Mouse (Mus musculus) small intestine, adult 2 months (tissue): Measurements from ENCODE around the gene 1700125H20Rik. TPM values are rescaled to one million over a fixed set of nuclear protein-coding genes. Genes with fewer than 3 reads are reported as not detected.
"Not testable (repeated sequence)": the region's sequence is repeated elsewhere in the genome, so short reads cannot be mapped to it uniquely, and the experiment has no call there.

Source experiments
- H3K27ac ChIP-seq: fragments of 200-500 bp; 2 replicates; pipeline ENCODE4 v1.5.1; 2012; ENCODE audit warnings: low read depth, low read length, control low read depth, inconsistent platforms; ENCODE audit not compliant: insufficient read depth
- H3K27me3 ChIP-seq: fragments of 200-500 bp; 2 replicates; pipeline ENCODE4 v1.6.1; 2012; ENCODE audit warnings: mild to moderate bottlenecking, moderate library complexity, low read length, inconsistent platforms; ENCODE audit not compliant: control insufficient read depth, insufficient read depth
- H3K36me3 ChIP-seq: fragments of 200-500 bp; 2 replicates; pipeline ENCODE4 v1.6.1; 2012; ENCODE audit warnings: mild to moderate bottlenecking, low read length, control low read depth, inconsistent platforms; ENCODE audit not compliant: control insufficient read depth, insufficient read depth
- H3K4me1 ChIP-seq: fragments of 200-500 bp; 2 replicates; pipeline ENCODE4 v1.6.1; 2012; ENCODE audit warnings: low read length, inconsistent platforms, mixed read lengths; ENCODE audit not compliant: control insufficient read depth, insufficient read depth, insufficient read length
- H3K4me3 ChIP-seq: fragments of 200-500 bp; 2 replicates; pipeline ENCODE4 v1.5.1; 2012; ENCODE audit warnings: low read depth, mild to moderate bottlenecking, control low read depth, inconsistent platforms, low read length, moderate library complexity
- CTCF ChIP-seq: fragments of 200-500 bp; IDR thresholded peaks from 2 replicates; pipeline ENCODE4 v1.5.1; 2012; ENCODE audit warnings: low read depth, mild to moderate bottlenecking, control low read depth, inconsistent platforms, low read length, moderate library complexity, mixed read lengths; ENCODE audit not compliant: insufficient replicate concordance, insufficient read length; ENCODE audit errors: extremely low read depth
- POLR2A ChIP-seq: fragments of 200-500 bp; IDR thresholded peaks from 2 replicates; pipeline ENCODE4 v1.6.1; 2012; ENCODE audit warnings: low read depth, mild to moderate bottlenecking, control low read depth, inconsistent platforms, low read length, moderate library complexity
- WGBS: fragments of 180-500 bp; shearing (Covaris S2); methylation state at CpG from one replicate; pipeline ENCODE4 v1.1.7; 2018; 5-methylcytosine and 5-hydroxymethylcytosine counted together
- polyA plus RNA-seq: library from polyadenylated mRNA; depleted of rRNA; stranded (reverse); fragments of >200 nt; gene quantifications from 2 replicates; pipeline ENCODE4 v1.2.3, GENCODE M21; 2012

Gene 1700125H20Rik
- polyA plus RNA-seq, 1 experiment = not detected

DNA sequence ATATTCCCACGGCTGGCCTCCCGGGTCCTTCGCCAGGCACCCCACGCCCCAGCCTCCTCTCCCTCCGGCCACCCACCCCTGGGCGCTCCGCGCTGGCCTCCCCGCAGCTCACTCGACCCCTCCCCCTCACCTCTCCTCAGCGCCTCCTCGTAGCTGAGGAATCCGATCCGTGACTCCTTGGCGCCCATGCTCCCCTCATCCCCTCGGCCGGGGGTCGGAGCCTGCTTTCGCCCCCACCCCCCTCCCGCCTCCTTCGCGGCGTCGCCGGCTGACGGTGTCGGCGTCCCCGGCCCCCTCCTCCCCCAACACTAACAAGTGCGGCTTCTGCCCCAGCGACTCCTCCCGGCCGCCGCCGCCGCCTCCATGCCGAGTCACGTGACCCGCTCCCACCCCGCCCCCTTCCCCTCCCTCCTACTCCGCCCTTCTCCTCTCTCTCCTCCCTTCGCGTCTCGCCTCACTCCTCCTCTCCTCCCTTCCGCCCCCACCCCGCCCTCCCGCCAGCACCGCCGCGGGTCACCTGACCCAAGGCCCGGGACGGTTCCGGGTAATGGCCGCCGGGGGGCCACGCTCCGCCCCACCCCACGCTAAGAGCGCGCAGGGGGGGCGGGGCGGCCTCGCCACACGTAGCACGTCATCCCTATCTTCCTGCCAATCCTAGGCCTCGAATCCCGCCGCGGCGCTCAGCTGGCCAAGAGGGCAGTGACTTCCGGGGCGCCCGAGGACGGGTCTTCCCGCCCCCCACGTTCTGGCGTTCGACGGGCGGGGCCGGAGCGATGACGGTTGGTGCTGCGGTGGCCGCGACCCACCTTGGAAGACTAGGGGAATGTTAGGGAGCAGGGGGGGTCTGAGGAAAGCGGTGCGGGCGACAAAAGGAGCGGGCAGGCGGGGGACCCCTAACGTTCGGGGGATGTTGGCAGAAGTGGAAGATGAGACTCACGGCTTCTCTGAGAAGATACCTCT lies 30.3 kb upstream of the 1700125H20Rik start, which contains the start of gene Usp32:
TSS of gene Usp32 (minus strand) at position 581 of the 960 bp plus-strand sequence.
- peak within 1 kb of the TSS; percentile 80 for H3K27ac ChIP-seq
- H3K27me3 ChIP-seq = no peaks in the 10 kb centered on the region
- H3K36me3 ChIP-seq = no peaks in the 10 kb centered on the region
- peak within 1 kb of the TSS; percentile 96 for H3K4me3 ChIP-seq
- no peak for TF ChIP-seq CTCF
- TF ChIP-seq POLR2A = peak; percentile 92
- peaks cover 6% of the 10 kb centered on the region; the same call in 1 of the 2 replicates for H3K4me1 ChIP-seq
- WGBS = under 1% methylated on average over 78 of the region's 94 CpGs

DNA sequence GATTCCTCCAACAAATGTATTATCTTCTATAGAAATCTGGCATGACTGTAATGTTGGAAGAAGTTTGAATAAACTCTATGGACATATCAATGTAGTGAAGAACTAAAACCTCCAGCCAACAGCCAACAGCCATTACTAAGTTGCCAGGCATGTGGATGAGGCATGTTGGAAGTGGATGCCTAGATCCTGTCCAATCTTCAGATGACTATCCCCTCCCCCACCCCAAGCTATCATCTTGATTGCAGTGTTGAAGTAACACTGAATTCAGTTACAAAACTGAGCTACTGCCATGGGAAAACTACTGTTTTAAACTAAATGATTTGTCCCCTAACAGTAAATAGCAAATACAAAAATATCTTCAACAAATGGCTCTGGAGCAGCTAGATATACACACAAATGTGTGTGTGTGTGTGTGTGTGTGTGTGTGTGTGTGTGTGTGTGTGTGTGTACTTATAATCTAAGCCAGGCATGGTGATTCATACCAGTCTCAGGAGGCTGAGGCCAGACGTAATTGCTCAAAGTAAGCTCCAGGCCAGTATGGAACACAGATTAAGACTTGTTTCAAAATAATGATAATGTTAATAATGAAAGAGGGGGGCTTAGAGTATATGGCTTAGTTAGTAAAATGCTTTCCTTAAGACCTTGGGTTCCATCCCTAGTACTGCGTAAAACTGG lies 17.8 kb upstream of the 1700125H20Rik start:
- TF ChIP-seq POLR2A = no peak
- no peak for TF ChIP-seq CTCF
- WGBS = 81% methylated on average over 2 of the region's 2 CpGs
- Histone ChIP-seq H3K36me3 (no peaks in the 10 kb centered on the region), H3K27ac (no peak overlapping the region), H3K4me1 (no peaks in the 10 kb centered on the region; the same call in 1 of the 2 replicates), H3K27me3 (no peaks in the 10 kb centered on the region), H3K4me3 (no peak overlapping the region)

DNA sequence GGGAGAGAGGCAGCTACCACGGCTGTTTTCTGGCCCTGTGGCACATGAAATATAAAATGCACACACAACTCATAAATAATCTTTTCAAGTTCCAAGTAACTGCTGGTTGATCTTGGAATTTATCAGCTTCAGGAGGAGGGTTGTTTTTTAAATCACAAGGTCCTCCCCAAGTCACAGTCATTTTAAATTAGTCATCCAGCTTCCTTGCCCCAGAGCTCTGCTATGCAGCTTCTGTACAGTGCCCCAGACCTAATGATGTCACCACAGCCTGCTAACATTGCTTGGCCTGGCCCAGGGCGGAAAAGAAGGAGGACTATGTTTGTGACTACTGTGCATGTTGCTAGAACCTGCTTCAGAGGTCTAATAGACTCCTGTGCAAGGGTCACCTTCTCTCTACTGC lies 12.9 kb upstream of the 1700125H20Rik start:
- no peak overlapping the region for H3K4me3 ChIP-seq
- H3K27me3 ChIP-seq = peaks cover 3% of the 10 kb centered on the region; the same call in 1 of the 2 replicates
- H3K27ac ChIP-seq = no peak overlapping the region
- H3K4me1 ChIP-seq = no peaks in the 10 kb centered on the region
- 71% methylated on average over 2 of the region's 2 CpGs for WGBS
- TF ChIP-seq POLR2A (no peak), CTCF (no peak)
- H3K36me3 ChIP-seq = no peaks in the 10 kb centered on the region

DNA sequence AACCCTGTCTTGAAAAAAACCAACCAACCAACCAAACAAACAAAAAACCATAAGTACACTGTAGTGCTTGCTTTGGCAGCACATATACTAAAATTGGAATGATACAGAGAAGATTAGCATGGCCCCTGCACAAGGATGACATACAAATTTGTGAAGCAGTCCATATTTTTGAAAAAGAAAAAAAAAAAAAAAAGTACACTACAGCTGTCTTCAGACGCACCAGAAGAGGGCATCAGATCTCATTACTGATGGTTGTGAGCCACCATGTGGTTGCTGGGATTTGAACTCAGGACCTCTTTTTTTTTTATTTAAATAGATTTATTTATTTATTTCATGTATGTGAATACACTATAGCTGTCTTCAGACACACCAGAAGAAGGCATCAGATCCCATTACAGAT lies 7.2 kb upstream of the 1700125H20Rik start:
- 58% methylated on average over 1 of the region's 1 CpGs for WGBS
- H3K4me1 ChIP-seq, H3K4me3 ChIP-seq, H3K27me3 ChIP-seq, H3K36me3 ChIP-seq, H3K27ac ChIP-seq: not testable (repeated sequence)

DNA sequence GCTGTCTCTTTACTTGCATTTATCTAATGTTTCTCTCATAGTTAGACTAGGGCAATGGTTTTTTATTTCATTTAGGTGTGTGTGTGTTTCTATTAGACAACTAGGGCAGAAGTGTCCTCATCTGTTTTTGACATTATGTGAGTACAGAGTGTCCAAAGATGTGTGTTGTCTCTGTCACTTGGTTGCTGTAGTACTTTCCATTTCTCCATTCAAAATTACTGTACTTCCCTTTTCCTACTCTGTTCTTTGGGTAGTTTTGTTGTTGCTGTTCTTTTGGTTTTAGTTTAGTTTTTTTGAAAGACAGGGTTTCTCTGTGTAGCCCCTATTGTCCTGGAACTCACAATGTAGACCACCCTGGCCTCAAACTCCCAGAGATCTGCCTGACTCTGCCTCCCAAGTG lies 5.8 kb upstream of the 1700125H20Rik start:
- Histone ChIP-seq H3K27me3 (peaks cover 3% of the 10 kb centered on the region; the same call in 1 of the 2 replicates), H3K4me1 (no peaks in the 10 kb centered on the region), H3K36me3 (no peaks in the 10 kb centered on the region), H3K4me3 (no peak overlapping the region), H3K27ac (no peak overlapping the region)
- TF ChIP-seq POLR2A (no peak), CTCF (no peak)

DNA sequence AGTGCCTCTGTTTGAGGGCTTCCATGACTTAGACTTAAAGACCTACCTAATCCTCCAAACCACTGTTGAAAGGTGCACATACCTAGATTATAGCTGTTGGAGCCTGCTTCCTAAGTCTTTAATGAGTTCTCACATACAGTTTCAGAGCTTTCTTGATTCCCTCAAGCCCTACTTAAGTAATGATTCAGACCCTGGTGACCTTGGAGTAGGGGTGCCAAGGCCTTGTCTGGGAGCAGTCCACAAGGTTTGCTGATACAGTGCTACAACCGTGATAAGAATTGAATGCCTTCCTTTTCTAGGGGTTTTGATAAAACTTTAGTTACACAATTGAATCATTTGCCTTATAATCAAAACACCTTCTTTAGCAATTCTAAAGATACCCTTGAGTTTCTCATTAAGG lies 2.7 kb upstream of the 1700125H20Rik start:
- TF ChIP-seq CTCF (no peak), POLR2A (no peak)
- H3K4me1 ChIP-seq = no peaks in the 10 kb centered on the region
- no peaks in the 10 kb centered on the region for H3K27me3 ChIP-seq
- 35% methylated on average over 1 of the region's 1 CpGs for WGBS
- H3K4me3 ChIP-seq = no peak overlapping the region
- no peaks in the 10 kb centered on the region for H3K36me3 ChIP-seq
- H3K27ac ChIP-seq = no peak overlapping the region

DNA sequence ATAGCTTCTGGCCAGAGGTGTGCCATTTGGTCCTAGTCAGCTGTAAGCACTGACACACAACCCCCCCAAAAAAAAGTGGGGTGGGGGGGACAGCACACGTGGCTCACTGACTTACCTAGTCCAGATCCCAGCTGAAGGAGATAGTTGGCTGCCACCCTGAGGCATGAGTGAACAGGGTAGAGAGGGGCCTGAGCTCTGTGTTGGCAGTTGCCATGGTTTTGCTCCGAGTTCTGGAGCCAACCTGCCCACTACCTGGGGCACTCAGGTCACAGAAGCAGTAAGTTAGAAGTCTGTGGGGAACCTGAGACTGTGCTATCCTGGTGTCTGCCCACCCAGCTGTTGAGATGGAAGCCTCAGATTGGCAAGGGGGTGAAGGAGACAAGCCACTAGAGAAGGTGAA lies 629 bp downstream of the 1700125H20Rik start:
- no peak overlapping the region for H3K4me3 ChIP-seq
- TF ChIP-seq CTCF (no peak), POLR2A (0 out of 2 replicates have a peak, but pooled peaks have one; percentile 15)
- H3K27me3 ChIP-seq = no peaks in the 10 kb centered on the region
- no peaks in the 10 kb centered on the region for H3K4me1 ChIP-seq
- H3K36me3 ChIP-seq = no peaks in the 10 kb centered on the region
- H3K27ac ChIP-seq = no peak overlapping the region
- WGBS = 33% methylated on average over 2 of the region's 2 CpGs
